Mouse (Mus musculus) heart, embryonic 11.5 days (tissue): ENCODE data around the gene Akap10. TPM values are rescaled to one million over a fixed set of nuclear protein-coding genes. Genes with fewer than 3 reads are reported as not detected.

Source experiments
- ATAC-seq: fragments of 200-750 bp; cut with Nextera tagmentation; replicated peaks from 2 replicates; pipeline ENCODE4 v1.8.0; 2017; ENCODE audit warnings: moderate library complexity; ENCODE audit not compliant: insufficient number of reproducible peaks, low FRiP score, low TSS enrichment
- H3K27ac ChIP-seq: fragments of 300-500 bp; sonication (generic); 2 replicates; pipeline ENCODE4 v1.5.1; 2014; ENCODE audit warnings: mild to moderate bottlenecking, low read depth, low read length
- H3K27me3 ChIP-seq: fragments of 300-500 bp; sonication (generic); 2 replicates; pipeline ENCODE4 v1.6.1; 2014; ENCODE audit warnings: mild to moderate bottlenecking, low read length, mixed read lengths; ENCODE audit not compliant: control insufficient read depth, insufficient read depth
- H3K36me3 ChIP-seq: fragments of 300-500 bp; sonication (generic); 2 replicates; pipeline ENCODE4 v1.6.1; 2014; ENCODE audit warnings: mild to moderate bottlenecking, low read length, moderate library complexity, mixed read lengths; ENCODE audit not compliant: control insufficient read depth, insufficient read depth
- H3K4me1 ChIP-seq: fragments of 300-500 bp; sonication (generic); 2 replicates; pipeline ENCODE4 v1.6.1; 2014; ENCODE audit warnings: low read length; ENCODE audit not compliant: control insufficient read depth, insufficient read depth
- H3K4me2 ChIP-seq: fragments of 300-500 bp; sonication (generic); 2 replicates; pipeline ENCODE4 v1.6.1; 2014; ENCODE audit warnings: mild to moderate bottlenecking, moderate library complexity
- H3K4me3 ChIP-seq: fragments of 300-500 bp; sonication (generic); 2 replicates; pipeline ENCODE4 v1.5.1; 2014; ENCODE audit warnings: low read depth, low read length
- H3K9ac ChIP-seq: fragments of 300-500 bp; sonication (generic); 2 replicates; pipeline ENCODE4 v1.6.1; 2014; ENCODE audit warnings: mild to moderate bottlenecking, low read depth, low read length, moderate library complexity
- H3K9me3 ChIP-seq: fragments of 300-500 bp; sonication (generic); replicated peaks from 2 replicates; pipeline ENCODE4 v1.6.1; 2016; ENCODE audit warnings: low read length; ENCODE audit not compliant: control insufficient read depth
- WGBS: fragments of 180-500 bp; shearing (Covaris S2); extraction: QIAGEN DNeasy Blood & Tissue Kit; methylation state at CpG from one replicate; pipeline ENCODE4 v1.1.7; 2014; ENCODE audit not compliant: insufficient replicate concordance; 5-methylcytosine and 5-hydroxymethylcytosine counted together
- polyA plus RNA-seq: library from polyadenylated mRNA; unstranded; fragments of >200 nt; fragmentation: Nextera tagmentation; extraction: Ambion mirVana; gene quantifications from 2 replicates; pipeline ENCODE4 v1.2.1, GENCODE M21; 2014

Akap10 gene
- polyA plus RNA-seq, 1 experiment from 2014 or later, result 17.3 TPM

DNA sequence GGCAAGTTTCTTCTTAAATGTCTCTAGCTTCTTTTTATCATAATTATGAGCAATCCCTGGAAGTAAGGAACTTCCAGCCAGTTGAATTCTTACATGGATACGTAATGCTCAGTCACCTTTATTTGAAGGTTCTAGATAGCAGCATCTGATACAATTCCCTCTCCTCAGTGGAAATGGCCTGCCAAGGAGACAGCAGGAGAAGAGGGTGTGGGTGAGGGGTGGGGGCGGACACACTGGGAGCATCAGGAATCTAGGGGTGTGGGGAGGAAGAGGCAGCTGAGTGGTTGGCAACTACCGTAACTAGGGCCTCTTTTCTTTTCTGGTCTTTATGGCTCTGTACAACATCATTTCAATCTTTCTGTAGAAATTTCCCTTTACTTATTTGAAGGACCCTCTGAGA, 10.3 kb downstream of the Akap10 start:
- ATAC-seq, result no peak
- Histone ChIP-seq H3K4me1 (no peaks in the 10 kb centered on the region; the same call in 1 of the 2 replicates), H3K4me2 (no peak overlapping the region), H3K27ac (no peak overlapping the region), H3K36me3 (peaks cover 12% of the 10 kb centered on the region), H3K4me3 (no peak overlapping the region), H3K9me3 (no peaks in the 10 kb centered on the region), H3K9ac (no peak overlapping the region), H3K27me3 (no peaks in the 10 kb centered on the region)
- 89% methylated on average over 3 of the region's 3 CpGs for WGBS

DNA sequence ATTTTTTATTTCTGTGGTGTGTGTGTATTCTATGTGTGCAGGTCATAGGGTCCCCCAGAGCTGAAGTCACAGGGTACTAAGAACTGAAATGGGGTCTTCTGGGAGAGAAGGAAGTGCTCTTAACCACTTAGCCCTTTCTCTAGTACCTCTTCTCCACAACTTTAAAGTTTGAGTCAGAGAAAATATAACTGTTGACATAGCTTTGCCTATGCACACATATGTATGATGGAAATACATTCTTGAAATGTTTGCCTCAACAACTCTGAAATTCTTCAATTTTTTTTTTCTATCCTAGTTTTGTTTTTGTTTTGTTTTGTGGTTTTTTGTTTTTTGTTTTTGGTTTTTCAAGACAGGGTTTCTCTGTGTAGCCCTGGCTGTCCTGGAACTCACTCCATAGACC, 21.7 kb downstream of the Akap10 start:
- no peak overlapping the region for H3K9ac ChIP-seq
- no peaks in the 10 kb centered on the region for H3K9me3 ChIP-seq
- H3K27ac ChIP-seq, result no peak overlapping the region
- peaks cover 17% of the 10 kb centered on the region for H3K36me3 ChIP-seq
- H3K27me3 ChIP-seq, result no peaks in the 10 kb centered on the region
- no peak overlapping the region for H3K4me3 ChIP-seq
- no peak overlapping the region for H3K4me2 ChIP-seq
- no peaks in the 10 kb centered on the region for H3K4me1 ChIP-seq
- ATAC-seq, result no peak

DNA sequence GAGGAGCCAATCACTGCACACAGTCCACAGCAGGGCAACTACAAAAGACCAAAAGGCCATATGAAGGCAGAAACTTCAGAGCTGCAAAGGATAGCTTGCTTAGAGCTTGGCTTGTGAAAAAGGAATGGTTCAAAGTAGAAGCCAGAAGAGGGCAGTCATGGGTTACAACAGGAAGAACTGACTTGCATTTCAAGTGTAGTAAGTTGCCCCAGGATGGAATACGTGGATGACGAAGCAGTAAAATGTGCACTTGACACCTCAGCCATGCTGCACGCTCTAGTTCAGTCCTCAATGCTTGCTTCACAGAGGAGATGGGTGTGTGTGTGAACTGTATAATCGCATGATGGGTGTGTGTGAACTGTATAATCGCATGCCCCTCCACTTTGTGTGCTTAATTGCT, 47.9 kb downstream of the Akap10 start:
- no peak for ATAC-seq
- Histone ChIP-seq H3K27ac (no peak overlapping the region), H3K36me3 (peaks cover 8% of the 10 kb centered on the region)

DNA sequence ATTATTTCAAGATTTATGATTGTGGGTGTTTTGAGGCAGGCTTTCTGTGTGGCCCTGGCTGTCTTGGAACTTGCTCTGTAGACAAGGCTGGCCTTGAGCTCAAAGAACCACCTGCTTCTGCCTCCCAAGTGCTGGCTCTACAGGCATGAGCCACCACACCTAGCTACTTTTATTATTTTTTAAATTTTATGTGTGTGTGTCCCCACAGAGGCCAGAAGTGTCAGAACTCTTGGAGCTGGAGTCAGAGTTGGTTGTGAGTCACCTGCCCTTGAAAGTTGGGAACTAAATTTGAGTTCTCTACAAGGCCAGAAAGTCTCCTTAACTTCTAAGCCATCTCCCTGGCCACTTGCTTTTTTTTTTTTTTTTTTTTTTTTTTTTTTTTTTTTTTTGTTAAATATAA, 50.1 kb downstream of the Akap10 start:
- Histone ChIP-seq H3K9me3 (no peaks in the 10 kb centered on the region), H3K36me3 (peaks cover 14% of the 10 kb centered on the region), H3K27me3 (no peaks in the 10 kb centered on the region), H3K4me2 (no peak overlapping the region), H3K9ac (no peak overlapping the region), H3K4me3 (no peak overlapping the region), H3K4me1 (no peaks in the 10 kb centered on the region), H3K27ac (no peak overlapping the region)
- no peak for ATAC-seq

More for the DNA sequence above, 47.9 kb downstream of the Akap10 start:
- no peaks in the 10 kb centered on the region for H3K4me1 ChIP-seq
- H3K9ac ChIP-seq, result no peak overlapping the region
- WGBS, result 75% methylated on average over 5 of the region's 5 CpGs
- no peak overlapping the region for H3K4me2 ChIP-seq
- no peaks in the 10 kb centered on the region for H3K27me3 ChIP-seq
- no peak overlapping the region for H3K4me3 ChIP-seq
- H3K9me3 ChIP-seq, result no peaks in the 10 kb centered on the region

DNA sequence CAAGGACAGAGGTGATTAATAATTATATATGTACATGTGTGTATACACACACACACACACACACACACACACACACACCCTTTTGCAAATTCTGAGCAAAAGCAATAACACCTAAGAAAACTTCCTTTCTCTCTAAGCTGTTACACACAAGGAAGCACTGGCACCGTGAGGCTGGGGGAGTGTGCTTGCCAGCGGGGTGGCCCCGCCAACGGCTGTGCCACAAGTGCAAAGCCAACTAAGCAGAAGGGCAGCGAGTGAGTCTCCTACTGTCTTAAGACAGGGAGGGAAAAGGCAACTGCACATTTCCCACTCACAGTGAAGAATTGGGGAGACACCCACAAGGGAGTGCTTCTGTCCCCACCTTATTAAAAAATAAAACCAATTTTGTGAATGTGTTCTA, 58.2 kb downstream of the Akap10 start:
- Histone ChIP-seq H3K27me3 (no peaks in the 10 kb centered on the region), H3K27ac (no peak overlapping the region), H3K9me3 (no peaks in the 10 kb centered on the region), H3K4me3 (no peak overlapping the region), H3K4me2 (no peak overlapping the region), H3K36me3 (peaks cover 21% of the 10 kb centered on the region), H3K9ac (no peak overlapping the region), H3K4me1 (no peaks in the 10 kb centered on the region)
- no peak for ATAC-seq
- WGBS, result 92% methylated on average over 5 of the region's 5 CpGs

DNA sequence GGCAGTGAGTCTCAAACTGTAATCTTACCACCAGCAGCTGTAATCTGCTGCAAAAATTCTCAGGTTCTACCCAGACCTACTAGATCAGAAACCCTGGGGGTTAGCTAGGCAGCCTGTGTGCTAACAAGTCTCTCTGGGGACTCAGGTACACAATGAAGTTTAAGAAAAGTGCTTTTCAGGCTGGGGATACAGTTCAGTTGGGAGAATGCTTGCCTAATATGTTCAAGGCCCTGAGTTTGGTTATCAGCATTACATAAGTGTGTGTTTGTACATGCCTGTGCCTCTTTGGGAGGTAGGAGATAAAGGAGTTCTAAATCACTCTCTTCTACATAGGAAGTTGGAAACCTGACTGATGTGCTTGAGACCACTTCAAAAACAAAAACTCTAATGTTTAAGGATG, 63.2 kb downstream of the Akap10 start:
- H3K27ac ChIP-seq, result no peak overlapping the region
- no peak overlapping the region for H3K9ac ChIP-seq
- peaks cover 4% of the 10 kb centered on the region for H3K36me3 ChIP-seq
- no peaks in the 10 kb centered on the region for H3K27me3 ChIP-seq
- ATAC-seq, result no peak
- H3K9me3 ChIP-seq, result no peaks in the 10 kb centered on the region
- no peak overlapping the region for H3K4me2 ChIP-seq
- no peak overlapping the region for H3K4me3 ChIP-seq
- no peaks in the 10 kb centered on the region for H3K4me1 ChIP-seq

DNA sequence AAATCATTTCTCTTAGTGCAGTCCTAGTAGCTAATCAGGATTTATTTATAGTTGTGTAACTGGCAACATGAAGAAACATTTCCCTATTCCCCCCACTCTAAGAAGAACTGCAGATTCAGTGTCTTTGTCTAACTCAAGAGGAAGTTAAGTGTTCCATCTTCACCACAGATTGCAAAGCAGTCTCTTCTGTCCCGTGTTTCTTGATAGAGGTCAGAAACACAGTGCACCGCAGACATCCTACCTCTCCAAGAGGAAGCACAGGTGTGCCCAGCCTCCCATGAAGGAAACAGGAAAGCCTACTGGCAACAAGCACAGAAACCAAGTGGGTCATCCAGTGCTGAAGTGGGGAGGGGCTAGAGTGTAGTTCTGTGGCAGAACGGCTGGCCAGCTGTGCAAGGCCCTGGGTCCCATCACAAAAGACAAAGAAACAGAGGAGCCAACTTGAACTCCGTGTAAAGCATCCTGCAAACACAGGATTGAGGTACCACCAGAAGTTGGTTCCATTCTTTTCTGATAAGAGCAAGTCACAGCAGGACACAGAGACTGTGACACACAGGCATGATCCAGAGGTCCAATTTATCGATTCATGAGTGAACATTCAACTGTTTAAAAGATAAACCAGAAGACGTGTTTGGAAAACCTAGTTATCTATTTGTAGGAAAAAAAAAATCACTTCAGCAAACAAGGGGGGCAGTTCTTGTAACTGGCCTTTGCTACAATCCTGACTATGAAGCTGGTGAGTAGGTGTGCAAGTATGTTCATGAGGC, 68.1 kb downstream of the Akap10 start:
- H3K9ac ChIP-seq, result no peak overlapping the region
- no peak overlapping the region for H3K4me3 ChIP-seq
- no peaks in the 10 kb centered on the region for H3K27me3 ChIP-seq
- ATAC-seq, result no peak
- no peak overlapping the region for H3K27ac ChIP-seq
- H3K4me2 ChIP-seq, result no peak overlapping the region
- no peaks in the 10 kb centered on the region for H3K4me1 ChIP-seq
- 66% methylated on average over 6 of the region's 6 CpGs for WGBS
- H3K36me3 ChIP-seq, result no peaks in the 10 kb centered on the region
- H3K9me3 ChIP-seq, result no peaks in the 10 kb centered on the region

DNA sequence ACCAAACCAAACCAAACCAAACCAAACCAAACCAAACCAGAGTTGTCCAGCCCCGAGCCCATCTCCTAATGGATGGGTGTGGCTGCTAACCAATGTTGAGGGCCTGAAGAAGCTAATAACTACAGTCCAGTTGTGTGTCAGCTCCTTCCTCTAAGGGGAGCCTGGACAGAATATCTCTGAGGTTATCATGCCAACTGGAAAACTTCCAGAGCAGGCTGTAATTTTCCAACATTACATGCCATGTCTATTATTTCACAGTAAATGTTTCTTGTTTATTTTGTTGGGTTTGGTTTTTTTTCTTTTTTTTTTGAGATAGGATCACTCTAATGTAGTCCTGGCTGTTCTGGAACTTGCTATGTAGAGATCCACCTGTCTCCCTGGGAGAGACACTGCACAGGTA, 70.7 kb downstream of the Akap10 start:
- Histone ChIP-seq H3K27ac (no peak overlapping the region), H3K4me2 (no peak overlapping the region), H3K9me3 (no peaks in the 10 kb centered on the region), H3K4me1 (no peaks in the 10 kb centered on the region), H3K4me3 (no peak overlapping the region), H3K36me3 (no peaks in the 10 kb centered on the region), H3K9ac (no peak overlapping the region), H3K27me3 (no peaks in the 10 kb centered on the region)
- WGBS, result 69% methylated on average over 1 of the region's 1 CpGs
- ATAC-seq, result no peak

DNA sequence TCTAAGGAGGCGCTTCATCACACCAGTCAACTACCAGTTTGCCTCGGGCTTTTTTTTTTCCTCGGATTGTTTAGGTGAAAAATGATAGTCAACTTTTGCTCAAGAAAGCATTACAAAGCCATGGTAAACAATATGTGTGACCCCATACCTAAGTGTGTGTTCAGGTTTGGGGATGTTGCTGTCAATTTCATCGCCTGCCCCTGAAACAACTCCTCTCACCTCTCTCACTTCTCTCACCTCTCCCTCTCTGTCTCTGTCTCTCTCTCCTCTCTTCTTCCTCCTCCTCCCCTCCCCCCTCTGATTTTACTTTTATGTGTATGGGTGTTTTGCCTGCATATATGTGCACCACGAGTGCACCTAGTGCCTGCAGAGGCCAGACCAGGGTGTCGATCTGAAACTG, 74.5 kb downstream of the Akap10 start:
- H3K4me2 ChIP-seq, result peak overlapping the region; percentile 79
- no peaks in the 10 kb centered on the region for H3K4me1 ChIP-seq
- H3K9me3 ChIP-seq, result no peaks in the 10 kb centered on the region
- peak overlapping the region; percentile 94 for H3K9ac ChIP-seq
- H3K36me3 ChIP-seq, result no peaks in the 10 kb centered on the region
- no peaks in the 10 kb centered on the region for H3K27me3 ChIP-seq
- peak overlapping the region; percentile 78; the same call in 1 of the 2 replicates for H3K27ac ChIP-seq
- no peak for ATAC-seq
- peak overlapping the region; percentile 90 for H3K4me3 ChIP-seq
- 40% methylated on average over 6 of the region's 6 CpGs for WGBS
